Mouse (Mus musculus): ENCODE results near the gene Irf2bp2. TPM values are rescaled to one million over a fixed set of nuclear protein-coding genes. Genes with fewer than 3 reads are reported as not detected.

The Irf2bp2 gene
- polyA plus RNA-seq (2012; rRNA removed), result 37.3 and 39.6 TPM in 2 replicates

- TF ChIP-seq CTCF (IDR thresholded peaks at IDR 0.05; ENCODE audit: borderline replicate concordance, extremely low read depth, insufficient read depth, insufficient read length) (no peak), POLR2A (IDR thresholded peaks at IDR 0.05; ENCODE audit: borderline replicate concordance, extremely low read depth, insufficient read depth, insufficient read length, poor library complexity, severe bottlenecking) (peak; percentile 95)
- DNase-seq (ENCODE audit: low read depth), result peak; percentile 98
Measured at GRCm38 (mm10) chr8:126593889-126594480, at the start of gene Irf2bp2. TSS of gene Irf2bp2 (minus strand) at chr8:126593986.

GRCm38 (mm10) chr8:126642665-126643064 lies 48.9 kb upstream of the Irf2bp2 start:
- DNase-seq (ENCODE audit: low read depth), result no peak
- TF ChIP-seq CTCF (IDR thresholded peaks at IDR 0.05; ENCODE audit: borderline replicate concordance, extremely low read depth, insufficient read depth, insufficient read length) (no peak), POLR2A (IDR thresholded peaks at IDR 0.05; ENCODE audit: borderline replicate concordance, extremely low read depth, insufficient read depth, insufficient read length, poor library complexity, severe bottlenecking) (no peak)

DNA sequence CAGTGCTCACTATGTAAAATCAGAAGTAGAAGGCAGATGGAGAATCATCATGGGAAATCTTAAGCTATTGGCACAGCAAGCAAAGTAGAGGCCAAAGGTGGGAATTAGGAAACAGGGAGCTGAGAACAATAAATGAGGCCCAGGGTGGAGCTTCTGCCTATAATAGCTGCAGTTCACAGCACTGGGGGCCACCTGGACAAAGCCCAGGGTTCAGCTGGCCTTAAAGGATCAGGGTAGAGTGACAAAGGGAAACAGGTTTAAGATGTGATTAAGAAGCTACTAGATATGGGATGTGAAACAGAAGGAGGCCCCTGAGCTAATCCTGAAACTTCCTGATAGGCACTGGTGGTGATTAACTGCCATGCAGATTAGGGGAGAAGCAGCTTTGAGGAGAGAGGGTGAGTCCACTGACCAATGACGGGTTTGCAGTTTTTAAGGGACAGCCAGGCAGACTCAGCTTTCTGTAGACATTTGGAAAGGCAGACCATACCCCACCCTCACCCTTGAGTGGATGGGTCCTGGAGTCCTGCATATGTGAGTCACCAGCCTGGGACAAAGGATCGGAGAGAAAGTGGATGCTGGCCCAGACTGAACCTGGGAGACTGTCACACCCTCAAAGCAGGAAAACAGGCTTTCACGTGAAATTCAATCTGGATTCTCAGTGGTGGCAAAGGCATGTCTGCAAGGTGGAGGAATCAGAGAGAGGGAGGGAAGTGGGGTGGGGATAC lies 47.9 kb upstream of the Irf2bp2 start:
- no peak for TF ChIP-seq CTCF (IDR thresholded peaks at IDR 0.05; ENCODE audit: borderline replicate concordance, extremely low read depth, insufficient read depth, insufficient read length)
- no peak for TF ChIP-seq POLR2A (IDR thresholded peaks at IDR 0.05; ENCODE audit: borderline replicate concordance, extremely low read depth, insufficient read depth, insufficient read length, poor library complexity, severe bottlenecking)
- DNase-seq (ENCODE audit: low read depth), result no peak

DNA sequence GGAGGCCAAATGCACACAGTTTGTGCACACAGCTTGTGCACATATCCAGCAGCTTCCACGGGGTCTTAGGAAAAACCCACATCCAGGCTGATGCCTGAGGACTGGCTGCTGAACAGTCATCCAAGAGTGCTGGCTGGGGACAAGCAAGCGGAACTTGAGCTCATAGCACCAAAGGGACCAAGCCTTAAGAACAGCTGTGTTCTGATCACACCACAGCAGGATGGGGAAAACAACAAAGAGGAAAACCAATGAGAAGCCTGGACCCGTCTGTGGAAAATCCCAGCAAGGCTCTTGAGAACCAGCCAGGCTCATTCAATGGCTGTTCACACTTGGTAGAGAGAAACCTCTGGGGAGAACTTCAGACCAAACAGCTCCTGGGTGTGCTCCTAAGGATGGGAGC lies 45.4 kb upstream of the Irf2bp2 start:
- DNase-seq (ENCODE audit: low read depth), result peak; percentile 13
- no peak for TF ChIP-seq POLR2A (IDR thresholded peaks at IDR 0.05; ENCODE audit: borderline replicate concordance, extremely low read depth, insufficient read depth, insufficient read length, poor library complexity, severe bottlenecking)
- no peak for TF ChIP-seq CTCF (IDR thresholded peaks at IDR 0.05; ENCODE audit: borderline replicate concordance, extremely low read depth, insufficient read depth, insufficient read length)

- TF ChIP-seq CTCF (IDR thresholded peaks at IDR 0.05; ENCODE audit: borderline replicate concordance, extremely low read depth, insufficient read depth, insufficient read length) (no peak), POLR2A (IDR thresholded peaks at IDR 0.05; ENCODE audit: borderline replicate concordance, extremely low read depth, insufficient read depth, insufficient read length, poor library complexity, severe bottlenecking) (no peak)
Measured at GRCm38 (mm10) chr8:126638027-126638426, 44.2 kb upstream of the Irf2bp2 start.

DNA sequence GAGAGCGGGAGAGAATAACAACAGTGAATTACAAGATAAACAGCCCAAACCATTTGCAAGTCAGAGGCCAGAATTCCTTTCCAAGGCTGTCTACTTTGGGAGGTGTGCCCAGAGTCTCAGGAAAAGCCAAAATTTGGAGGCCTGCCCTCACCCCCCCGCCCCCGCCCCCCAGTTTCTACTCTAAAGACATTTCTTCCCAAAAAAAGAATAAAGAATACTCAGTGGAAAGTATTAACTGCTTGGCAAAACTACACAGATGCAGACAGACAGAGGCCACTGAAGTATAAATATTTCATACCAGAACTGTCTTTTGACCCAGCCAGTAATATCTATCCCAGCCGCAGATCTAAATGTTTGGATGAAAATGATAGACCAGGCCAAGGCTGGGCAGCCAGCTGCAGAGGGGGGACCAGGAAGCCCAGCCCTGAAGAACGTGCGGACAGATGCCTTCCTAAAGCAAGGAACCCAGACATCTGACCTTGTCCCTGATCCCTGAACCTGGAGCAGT lies 40.8 kb upstream of the Irf2bp2 start:
- DNase-seq (ENCODE audit: low read depth), result peak; percentile 26
- TF ChIP-seq POLR2A (IDR thresholded peaks at IDR 0.05; ENCODE audit: borderline replicate concordance, extremely low read depth, insufficient read depth, insufficient read length, poor library complexity, severe bottlenecking) (no peak), CTCF (IDR thresholded peaks at IDR 0.05; ENCODE audit: borderline replicate concordance, extremely low read depth, insufficient read depth, insufficient read length) (no peak)

More at GRCm38 (mm10) chr8:126638027-126638426, 44.2 kb upstream of the Irf2bp2 start:
- no peak for DNase-seq (ENCODE audit: low read depth)

- no peak for DNase-seq (ENCODE audit: low read depth)
- no peak for TF ChIP-seq POLR2A (IDR thresholded peaks at IDR 0.05; ENCODE audit: borderline replicate concordance, extremely low read depth, insufficient read depth, insufficient read length, poor library complexity, severe bottlenecking)
- no peak for TF ChIP-seq CTCF (IDR thresholded peaks at IDR 0.05; ENCODE audit: borderline replicate concordance, extremely low read depth, insufficient read depth, insufficient read length)
Measured at GRCm38 (mm10) chr8:126628616-126629015, 34.8 kb upstream of the Irf2bp2 start.

DNA sequence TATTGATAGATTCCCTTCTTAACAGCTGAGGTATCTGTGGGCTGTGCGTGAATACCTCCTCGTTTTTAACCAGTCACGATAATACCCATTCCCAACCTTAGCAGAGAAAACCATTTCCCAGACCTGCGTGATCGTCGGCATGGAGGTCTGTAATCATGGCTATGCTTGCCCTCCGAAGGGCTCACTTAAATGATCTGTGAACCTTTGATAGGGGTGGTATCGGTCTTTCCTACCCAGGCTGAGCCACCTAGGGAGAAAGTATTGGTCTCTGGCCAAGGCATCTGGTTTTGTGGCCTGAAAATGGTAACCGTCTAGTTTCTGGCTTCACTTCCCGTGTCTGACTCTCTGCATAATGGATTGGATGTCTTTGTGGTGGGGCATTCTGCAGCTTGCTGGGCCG lies 32.6 kb upstream of the Irf2bp2 start:
- TF ChIP-seq POLR2A (IDR thresholded peaks at IDR 0.05; ENCODE audit: borderline replicate concordance, extremely low read depth, insufficient read depth, insufficient read length, poor library complexity, severe bottlenecking) (no peak), CTCF (IDR thresholded peaks at IDR 0.05; ENCODE audit: borderline replicate concordance, extremely low read depth, insufficient read depth, insufficient read length) (no peak)
- DNase-seq (ENCODE audit: low read depth), result no peak

DNA sequence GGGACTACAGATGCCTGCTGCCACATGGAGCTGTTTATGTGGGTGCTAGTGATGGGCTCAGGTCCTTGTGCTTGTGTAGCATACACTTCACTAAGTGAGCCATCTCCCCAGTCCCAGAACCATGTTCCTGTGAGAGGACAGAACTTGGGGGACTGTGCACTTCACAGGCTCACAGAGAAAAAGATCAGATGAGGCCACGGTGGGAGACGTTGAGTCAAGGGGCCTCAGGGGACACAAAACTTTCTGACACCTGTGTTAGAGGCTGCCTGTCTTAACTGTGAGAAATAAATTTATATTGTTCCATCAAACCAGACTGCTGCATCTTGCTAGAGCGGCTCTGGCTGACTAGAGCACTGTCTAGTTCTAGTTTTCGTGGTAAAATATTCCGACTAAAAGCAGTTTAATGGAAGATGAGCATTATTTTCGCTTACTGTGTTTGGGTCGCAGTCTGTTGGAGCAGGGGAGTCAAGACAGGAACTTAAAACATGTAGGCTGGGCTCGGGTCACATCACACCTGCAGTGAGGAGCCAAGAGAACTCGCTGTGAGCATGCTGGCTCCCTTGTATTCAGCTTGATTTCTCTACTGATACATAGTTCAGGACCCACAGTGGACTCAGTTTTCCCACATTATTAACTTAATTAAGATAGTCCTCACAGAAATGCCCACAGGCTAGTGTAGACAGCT lies 28.5 kb upstream of the Irf2bp2 start:
- no peak for DNase-seq (ENCODE audit: low read depth)
- TF ChIP-seq CTCF (IDR thresholded peaks at IDR 0.05; ENCODE audit: borderline replicate concordance, extremely low read depth, insufficient read depth, insufficient read length) (no peak), POLR2A (IDR thresholded peaks at IDR 0.05; ENCODE audit: borderline replicate concordance, extremely low read depth, insufficient read depth, insufficient read length, poor library complexity, severe bottlenecking) (no peak)

DNA sequence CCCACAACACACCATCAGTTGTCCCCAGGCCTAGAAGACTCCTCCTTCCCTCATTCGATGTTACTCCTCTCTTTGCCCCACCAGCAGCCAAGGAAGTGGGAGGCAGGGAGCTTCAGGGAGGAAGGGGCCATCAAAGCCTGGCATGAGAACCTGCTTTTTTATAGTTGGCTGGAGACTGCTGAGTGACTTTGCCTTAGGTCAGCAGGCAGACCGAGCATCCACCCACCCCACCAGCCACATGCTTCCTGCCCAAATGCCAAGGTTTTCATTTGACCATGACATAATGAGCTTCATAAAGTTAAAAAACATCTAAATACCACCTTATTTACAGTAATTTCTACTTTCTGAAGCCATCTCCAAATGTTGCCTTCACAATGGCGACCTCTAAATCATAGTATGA lies 26.9 kb upstream of the Irf2bp2 start:
- TF ChIP-seq CTCF (IDR thresholded peaks at IDR 0.05; ENCODE audit: borderline replicate concordance, extremely low read depth, insufficient read depth, insufficient read length) (no peak), POLR2A (IDR thresholded peaks at IDR 0.05; ENCODE audit: borderline replicate concordance, extremely low read depth, insufficient read depth, insufficient read length, poor library complexity, severe bottlenecking) (no peak)
- DNase-seq (ENCODE audit: low read depth), result no peak

GRCm38 (mm10) chr8:126619487-126619886 lies 25.7 kb upstream of the Irf2bp2 start:
- TF ChIP-seq POLR2A (IDR thresholded peaks at IDR 0.05; ENCODE audit: borderline replicate concordance, extremely low read depth, insufficient read depth, insufficient read length, poor library complexity, severe bottlenecking) (no peak), CTCF (IDR thresholded peaks at IDR 0.05; ENCODE audit: borderline replicate concordance, extremely low read depth, insufficient read depth, insufficient read length) (no peak)
- no peak for DNase-seq (ENCODE audit: low read depth)
